Mouse (Mus musculus): ENCODE results near the gene Hoxc8. TPM values are rescaled to one million over a fixed set of nuclear protein-coding genes. Genes with fewer than 3 reads are reported as not detected.

Hoxc8 gene
- total and polyA plus RNA-seq, 3 experiments = 0.31 to 1.7 TPM; not detected in 1

DNA sequence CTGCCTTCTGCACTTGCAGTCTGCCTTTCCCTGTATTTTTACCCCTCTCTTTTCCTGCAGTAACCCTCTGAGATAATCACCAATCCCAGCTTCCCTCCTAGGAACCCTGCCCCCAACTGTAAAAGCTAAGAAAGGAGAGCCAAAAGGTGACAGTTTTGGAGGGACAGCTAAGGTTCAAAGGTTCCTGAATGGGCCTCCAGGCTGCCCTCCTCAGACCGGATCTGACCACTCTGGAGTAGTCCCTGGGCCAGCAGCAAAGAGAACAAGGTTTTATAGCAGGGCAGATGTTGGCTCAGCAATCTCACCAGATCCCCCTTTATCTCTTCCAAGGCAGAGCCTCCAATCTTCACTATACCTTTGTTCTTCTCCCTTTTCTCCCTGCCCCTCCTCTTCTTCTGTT lies 51.8 kb downstream of the Hoxc8 start:
- H3K4me1 ChIP-seq (ENCODE audit: control insufficient read depth in 1 of 2, insufficient read depth in 2 of 2, low read length in 2 of 2) = 0 out of 4 replicates have a peak, but pooled peaks cover 0 to 9% of the 10 kb centered on the region in 2 experiments
- no peak for TF ChIP-seq ZC3H11A (IDR thresholded peaks at IDR 0.05; ENCODE audit: low read depth, low read length)
- TF ChIP-seq MYC (IDR thresholded peaks at IDR 0.05; ENCODE audit: low read depth, low read length) = no peak
- peaks cover 0 to 2% of the 10 kb centered on the region in 2 experiments; a peak in 1 of 4 replicates for H3K36me3 ChIP-seq (ENCODE audit: control insufficient read depth in 1 of 2, insufficient read depth in 2 of 2, low read length in 2 of 2)
- H3K79me2 ChIP-seq (ENCODE audit: control insufficient read depth, insufficient read depth, low read length, poor library complexity) = no peaks in the 10 kb centered on the region
- no peak for DNase-seq (ENCODE audit: low read depth, low spot score)
- no peaks in the 10 kb centered on the region for H3K27me3 ChIP-seq (ENCODE audit: control insufficient read depth in 1 of 2, insufficient read depth in 2 of 2, low read length in 2 of 2)
- no peak overlapping the region for H3K4me3 ChIP-seq (ENCODE audit: control insufficient read depth in 1 of 2, insufficient read depth in 1 of 2, low read depth in 2 of 2, low read length in 2 of 2)
- no peaks in the 10 kb centered on the region for H3K9me3 ChIP-seq (replicated peaks; ENCODE audit: insufficient read depth, low read length)
- H3K27ac ChIP-seq (ENCODE audit: control insufficient read depth, low read depth, low read length) = no peak overlapping the region
- H3K9ac ChIP-seq (ENCODE audit: control insufficient read depth, low read depth, low read length, poor library complexity, severe bottlenecking) = no peak overlapping the region

Other genes starting within 250 kb of the Hoxc8 start
- not detected in 2 replicates for gene Hoxc13, start 69.5 kb upstream of the Hoxc8 start, total RNA-seq (2012; rRNA removed)
- gene Hoxc13, start 69.5 kb upstream of the Hoxc8 start, polyA plus RNA-seq (2012; ENCODE audit: insufficient read depth in 1 of 2, insufficient read length in 2 of 2, low read depth in 1 of 2, low replicate concordance in 2 of 2, missing spikeins in 1 of 2) = not detected
- not detected in 2 replicates for gene Hoxc12, start 53.9 kb upstream of the Hoxc8 start, total RNA-seq (2012; rRNA removed)
- not detected for gene Hoxc12, start 53.9 kb upstream of the Hoxc8 start, polyA plus RNA-seq (2012; ENCODE audit: insufficient read depth in 1 of 2, insufficient read length in 2 of 2, low read depth in 1 of 2, low replicate concordance in 2 of 2, missing spikeins in 1 of 2)
- not detected in 2 replicates for gene Hoxc11, start 36.2 kb upstream of the Hoxc8 start, total RNA-seq (2012; rRNA removed)
- not detected for gene Hoxc11, start 36.2 kb upstream of the Hoxc8 start, polyA plus RNA-seq (2012; ENCODE audit: insufficient read depth in 1 of 2, insufficient read length in 2 of 2, low read depth in 1 of 2, low replicate concordance in 2 of 2, missing spikeins in 1 of 2)
- 6.3 and 6.8 TPM in 2 replicates for gene Hoxc10, start 23.8 kb upstream of the Hoxc8 start, total RNA-seq (2012; rRNA removed)
- gene Hoxc10, start 23.8 kb upstream of the Hoxc8 start, polyA plus RNA-seq (2012; ENCODE audit: insufficient read depth in 1 of 2, insufficient read length in 2 of 2, low read depth in 1 of 2, low replicate concordance in 2 of 2, missing spikeins in 1 of 2) = 10 to 100 TPM in 1 of 2 experiments, not detected in 1; 24.8 TPM
- 0.46 and 0.56 TPM in 2 replicates for gene Hoxc5, start 23.2 kb upstream of the Hoxc8 start, total RNA-seq (2012; rRNA removed)
- gene Hoxc5, start 23.2 kb upstream of the Hoxc8 start, polyA plus RNA-seq (2012; ENCODE audit: insufficient read depth in 1 of 2, insufficient read length in 2 of 2, low read depth in 1 of 2, low replicate concordance in 2 of 2, missing spikeins in 1 of 2) = 1 to 10 TPM in 1 of 2 experiments, not detected in 1; 3.0 TPM
- gene Hoxc9, start 14.2 kb upstream of the Hoxc8 start, total RNA-seq (2012; rRNA removed) = 3.2 and 4.1 TPM in 2 replicates
- gene Hoxc9, start 14.2 kb upstream of the Hoxc8 start, polyA plus RNA-seq (2012; ENCODE audit: insufficient read depth in 1 of 2, insufficient read length in 2 of 2, low read depth in 1 of 2, low replicate concordance in 2 of 2, missing spikeins in 1 of 2) = 100 to 1,000 TPM in 1 of 2 experiments, 1 to 10 TPM in 1; 9.5 to 400 TPM
- 1.7 and 2.3 TPM in 2 replicates for gene Hoxc6, start 7.7 kb downstream of the Hoxc8 start, total RNA-seq (2012; rRNA removed)
- gene Hoxc6, start 7.7 kb downstream of the Hoxc8 start, polyA plus RNA-seq (2012; ENCODE audit: insufficient read depth in 1 of 2, insufficient read length in 2 of 2, low read depth in 1 of 2, low replicate concordance in 2 of 2, missing spikeins in 1 of 2) = 1 to 10 TPM in 1 of 2 experiments, not detected in 1; 9.4 TPM
- 2.5 and 2.6 TPM in 2 replicates for gene Hoxc4, start 28.3 kb downstream of the Hoxc8 start, total RNA-seq (2012; rRNA removed)
- gene Hoxc4, start 28.3 kb downstream of the Hoxc8 start, polyA plus RNA-seq (2012; ENCODE audit: insufficient read depth in 1 of 2, insufficient read length in 2 of 2, low read depth in 1 of 2, low replicate concordance in 2 of 2, missing spikeins in 1 of 2) = 1 to 10 TPM in 1 of 2 experiments, not detected in 1; 9.4 TPM
- 3.8 and 5.2 TPM in 2 replicates for gene Smug1, start 176.5 kb downstream of the Hoxc8 start, total RNA-seq (2012; rRNA removed)
- gene Smug1, start 176.5 kb downstream of the Hoxc8 start, polyA plus RNA-seq (2012; ENCODE audit: insufficient read depth in 1 of 2, insufficient read length in 2 of 2, low read depth in 1 of 2, low replicate concordance in 2 of 2, missing spikeins in 1 of 2) = 1 to 10 TPM in 1 of 2 experiments, not detected in 1; 4.6 TPM
- gene Cbx5, start 249.2 kb downstream of the Hoxc8 start, total RNA-seq (2012; rRNA removed) = 39.8 and 40.5 TPM in 2 replicates
- 10 to 100 TPM; 42.4 to 67.1 TPM for gene Cbx5, start 249.2 kb downstream of the Hoxc8 start, polyA plus RNA-seq (2012; ENCODE audit: insufficient read depth in 1 of 2, insufficient read length in 2 of 2, low read depth in 1 of 2, low replicate concordance in 2 of 2, missing spikeins in 1 of 2)
- 322 and 402 TPM in 2 replicates for gene Hnrnpa1, start 249.8 kb downstream of the Hoxc8 start, total RNA-seq (2012; rRNA removed)
- gene Hnrnpa1, start 249.8 kb downstream of the Hoxc8 start, polyA plus RNA-seq (2012; ENCODE audit: insufficient read depth in 1 of 2, insufficient read length in 2 of 2, low read depth in 1 of 2, low replicate concordance in 2 of 2, missing spikeins in 1 of 2) = 100 to 1,000 TPM in 1 of 2 experiments, not detected in 1; 900 TPM